In genomic region chr11:86949951-86950441, GRCm38 (mm10) we compare ENCODE assay signal across 8 mouse cellular contexts. TPM values are rescaled to one million over a fixed set of nuclear protein-coding genes. Genes with fewer than 3 reads are reported as not detected.
DNase-seq lines count a peak whose midpoint lies in the region; ATAC-seq and TF ChIP-seq lines count a peak whose summit lies in the region.

No protein-coding gene starts in this region.

- H3K36me3 ChIP-seq in intestine, postnatal 0 days (ENCODE audit: control insufficient read depth, insufficient read depth), result no peaks in the 10 kb centered on the region; the same call in 1 of the 2 replicates
- H3K36me3 ChIP-seq in stomach, postnatal 0 days (ENCODE audit: control insufficient read depth, insufficient read depth, low read length), result no peaks in the 10 kb centered on the region
- H3K36me3 ChIP-seq in thymus, adult 2 months (ENCODE audit: control insufficient read depth, insufficient read depth, low read length), result peaks cover 18% of the 10 kb centered on the region

- WGBS in intestine, postnatal 0 days, result 68% methylated on average over 9 of the region's 9 CpGs
- WGBS in stomach, postnatal 0 days, result 52% methylated on average over 9 of the region's 9 CpGs
- 82% methylated on average over 9 of the region's 9 CpGs for WGBS in thymus, adult 2 months

- H3K4me3 ChIP-seq in intestine, postnatal 0 days (ENCODE audit: low read depth, low read length), result no peak overlapping the region
- H3K4me3 ChIP-seq in stomach, postnatal 0 days (ENCODE audit: low read depth, low read length), result no peak overlapping the region
- no peak overlapping the region for H3K4me3 ChIP-seq in thymus, adult 2 months (ENCODE audit: control insufficient read depth, insufficient read depth, low read length)

- no peak for TF ChIP-seq EP300 in stomach, postnatal 0 days (optimal IDR thresholded peaks at IDR 0.05)

- no peak for TF ChIP-seq CTCF in intestine, postnatal 0 days (IDR thresholded peaks at IDR 0.05; ENCODE audit: low read depth)
- no peak for TF ChIP-seq CTCF in stomach, postnatal 0 days (IDR thresholded peaks at IDR 0.05; ENCODE audit: low read depth)
- TF ChIP-seq CTCF in thymus, adult 2 months (IDR thresholded peaks at IDR 0.05; ENCODE audit: borderline replicate concordance, control insufficient read depth, extremely low read depth, insufficient read depth, low read length, poor library complexity), result no peak

- DNase-seq in adrenal gland, postnatal 14 days, result peak; percentile 42
- DNase-seq in adrenal gland, adult 2 months, result no peak
- DNase-seq in cerebellum, adult 11 months, result peak; percentile 71
- peak; percentile 99 for DNase-seq in heart, adult 11 months
- no peak for DNase-seq in stomach, postnatal 0 days (ENCODE audit: low spot score)
- DNase-seq in thymus, adult 2 months, result no peak
- no peak for DNase-seq in adrenal gland, postnatal 25 days

- no peaks in the 10 kb centered on the region for H3K27me3 ChIP-seq in intestine, postnatal 0 days (replicated peaks; ENCODE audit: control insufficient read depth, insufficient read depth, low read length)
- no peaks in the 10 kb centered on the region for H3K27me3 ChIP-seq in stomach, postnatal 0 days (ENCODE audit: control insufficient read depth, insufficient read depth, low read length)
- no peaks in the 10 kb centered on the region for H3K27me3 ChIP-seq in thymus, adult 2 months (ENCODE audit: control insufficient read depth, insufficient read depth, low read length)

- H3K4me2 ChIP-seq in intestine, postnatal 0 days (replicated peaks; ENCODE audit: low read depth), result no peak overlapping the region; the same call in 1 of the 2 replicates
- H3K4me2 ChIP-seq in stomach, postnatal 0 days (replicated peaks; ENCODE audit: low read depth), result no peak overlapping the region

- no peak for TF ChIP-seq POLR2A in thymus, adult 2 months (IDR thresholded peaks at IDR 0.05; ENCODE audit: control insufficient read depth, extremely low read depth, insufficient read depth, low read length, poor library complexity)

- H3K4me1 ChIP-seq in intestine, postnatal 0 days (replicated peaks; ENCODE audit: control insufficient read depth, insufficient read depth, low read length), result peaks cover 3% of the 10 kb centered on the region; the same call in 1 of the 2 replicates
- H3K4me1 ChIP-seq in stomach, postnatal 0 days (replicated peaks; ENCODE audit: control insufficient read depth, insufficient read depth), result peaks cover 9% of the 10 kb centered on the region
- peaks cover 5% of the 10 kb centered on the region; the same call in 1 of the 2 replicates for H3K4me1 ChIP-seq in thymus, adult 2 months (replicated peaks; ENCODE audit: control insufficient read depth, insufficient read depth, low read length)

- H3K9me3 ChIP-seq in intestine, postnatal 0 days (ENCODE audit: control insufficient read depth), result no peaks in the 10 kb centered on the region
- H3K9me3 ChIP-seq in stomach, postnatal 0 days (ENCODE audit: control insufficient read depth, low read length), result no peaks in the 10 kb centered on the region

- peak overlapping the region; percentile 46; the same call in 1 of the 2 replicates for H3K27ac ChIP-seq in intestine, postnatal 0 days (ENCODE audit: low read depth, low read length)
- H3K27ac ChIP-seq in stomach, postnatal 0 days (replicated peaks), result peak overlapping the region; percentile 70
- H3K27ac ChIP-seq in thymus, adult 2 months (ENCODE audit: control insufficient read depth, insufficient read depth, low read length), result no peak overlapping the region

- no peak for ATAC-seq in intestine, postnatal 0 days
- ATAC-seq in stomach, postnatal 0 days (ENCODE audit: low FRiP score, low TSS enrichment), result no peak

- no peak overlapping the region for H3K9ac ChIP-seq in intestine, postnatal 0 days (ENCODE audit: low read depth, low read length)
- peak overlapping the region; percentile 13; the same call in 1 of the 2 replicates for H3K9ac ChIP-seq in stomach, postnatal 0 days (ENCODE audit: low read length)

RNA-seq across cellular contexts. Expression of gene Ypel2, which starts 43.5 kb away (rescaled TPM):
- 20.0 and 22.1 TPM in 2 replicates for total RNA-seq in adrenal gland, postnatal 14 days (2021)
- 10 to 100 TPM; 21.6 to 32.2 TPM for total RNA-seq in adrenal gland, adult 2 months (2021)
- polyA plus RNA-seq in adrenal gland, adult 2 months (2012; rRNA removed), result 13.1 and 16.2 TPM in 2 replicates
- 4.6 and 5.9 TPM in 2 replicates for polyA plus RNA-seq in intestine, postnatal 0 days (2015; fragmentation: Nextera tagmentation; extraction: Ambion mirVana)
- 3.9 and 4.0 TPM in 2 replicates for polyA plus RNA-seq in stomach, postnatal 0 days (2015; fragmentation: Nextera tagmentation; extraction: Ambion mirVana)
- polyA plus RNA-seq in thymus, adult 2 months (2012; rRNA removed), result 16.0 and 16.2 TPM in 2 replicates
- total RNA-seq in adrenal gland, postnatal 25 days (2021), result 38.3 and 38.6 TPM in 2 replicates

Comparison
In these comparisons a context has a peak if more than half of its experiments do, and no peak if none do; other contexts are left out.
1. DNase-seq: peak in adrenal gland, postnatal 14 days (single experiment), cerebellum, adult 11 months (single experiment) and heart, adult 11 months (single experiment); none in adrenal gland, adult 2 months (single experiment), stomach, postnatal 0 days (single experiment), thymus, adult 2 months (single experiment) and adrenal gland, postnatal 25 days (single experiment).